Mouse (Mus musculus) neural tube, embryonic 12.5 days (tissue): ENCODE measurements around the gene Prkar1b. TPM values are rescaled to one million over a fixed set of nuclear protein-coding genes. Genes with fewer than 3 reads are reported as not detected.

Experiments used
- ATAC-seq: fragments of 200-750 bp; cut with Nextera tagmentation; 2 replicates; pipeline ENCODE4 v1.8.0; 2017; ENCODE audit warnings: low read depth, mild to moderate bottlenecking, moderate TSS enrichment, moderate library complexity; ENCODE audit not compliant: low FRiP score
- H3K27ac ChIP-seq: fragments of 300-500 bp; sonication (generic); 2 replicates; pipeline ENCODE4 v1.5.1; 2016
- H3K27me3 ChIP-seq: fragments of 300-500 bp; sonication (generic); replicated peaks from 2 replicates; pipeline ENCODE4 v1.6.1; 2016; ENCODE audit warnings: mild to moderate bottlenecking
- H3K36me3 ChIP-seq: fragments of 300-500 bp; sonication (generic); 2 replicates; pipeline ENCODE4 v1.6.1; 2016; ENCODE audit warnings: mild to moderate bottlenecking
- H3K4me1 ChIP-seq: fragments of 300-500 bp; sonication (generic); 2 replicates; pipeline ENCODE4 v1.6.1; 2016
- H3K4me2 ChIP-seq: fragments of 300-500 bp; sonication (generic); replicated peaks from 2 replicates; pipeline ENCODE4 v1.6.1; 2016; ENCODE audit warnings: mild to moderate bottlenecking
- H3K4me3 ChIP-seq: fragments of 300-500 bp; sonication (generic); 2 replicates; pipeline ENCODE4 v1.5.1; 2016
- H3K9ac ChIP-seq: fragments of 300-500 bp; sonication (generic); 2 replicates; pipeline ENCODE4 v1.6.1; 2016; ENCODE audit warnings: mild to moderate bottlenecking
- H3K9me3 ChIP-seq: fragments of 300-500 bp; sonication (generic); 2 replicates; pipeline ENCODE4 v1.6.1; 2016; ENCODE audit warnings: mild to moderate bottlenecking
- whole genome bisulfite sequencing: fragments of 180-500 bp; shearing (Covaris S2); methylation state at CpG from one replicate; pipeline ENCODE4 v1.1.7; 2016; 5-methylcytosine and 5-hydroxymethylcytosine counted together
- polyA plus RNA-seq: library from polyadenylated mRNA; unstranded; fragments of >200 nt; fragmentation: Nextera tagmentation; extraction: Ambion mirVana; gene quantifications from 2 replicates; pipeline ENCODE4 v1.2.1, GENCODE M21; 2016

The Prkar1b gene
- polyA plus RNA-seq, 1 experiment from 2014 or later: 97.4 TPM

- Histone ChIP-seq H3K4me2 (no peak overlapping the region), H3K9ac (no peak overlapping the region), H3K4me3 (no peak overlapping the region), H3K27ac (no peak overlapping the region), H3K4me1 (peaks cover 24% of the 10 kb centered on the region), H3K9me3 (no peaks in the 10 kb centered on the region), H3K36me3 (no peaks in the 10 kb centered on the region), H3K27me3 (no peaks in the 10 kb centered on the region)
- WGBS: 69% methylated on average over 2 of the region's 2 CpGs
- ATAC-seq: no peak
Observed at GRCm38 (mm10) chr5:139035171-139035570, 114.6 kb downstream of the Prkar1b start.

DNA sequence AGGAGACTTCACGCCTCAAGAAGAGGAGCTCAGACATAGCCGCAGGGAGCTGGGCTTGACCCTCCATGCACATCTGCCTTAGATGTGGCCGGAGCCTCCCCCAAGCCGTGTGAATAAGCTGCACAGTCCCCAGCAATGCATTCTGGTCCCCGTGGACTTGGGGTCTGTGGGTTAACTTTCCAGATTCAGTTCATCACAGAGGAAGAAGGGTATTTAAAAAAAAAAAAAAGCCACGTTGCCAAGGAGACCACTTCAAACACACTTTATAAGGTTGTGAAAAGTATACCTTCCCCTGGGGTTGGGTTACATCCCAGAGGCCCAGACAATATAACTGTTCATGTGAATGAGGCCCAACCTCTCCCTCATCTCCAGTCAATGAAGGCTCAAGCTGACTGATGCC is 115.1 kb downstream of the Prkar1b start:
- 48% methylated on average over 6 of the region's 6 CpGs for WGBS
- Histone ChIP-seq H3K27ac (no peak overlapping the region), H3K9ac (no peak overlapping the region), H3K4me1 (peaks cover 24% of the 10 kb centered on the region), H3K4me3 (no peak overlapping the region), H3K9me3 (no peaks in the 10 kb centered on the region), H3K36me3 (no peaks in the 10 kb centered on the region), H3K27me3 (no peaks in the 10 kb centered on the region), H3K4me2 (no peak overlapping the region)
- no peak for ATAC-seq

DNA sequence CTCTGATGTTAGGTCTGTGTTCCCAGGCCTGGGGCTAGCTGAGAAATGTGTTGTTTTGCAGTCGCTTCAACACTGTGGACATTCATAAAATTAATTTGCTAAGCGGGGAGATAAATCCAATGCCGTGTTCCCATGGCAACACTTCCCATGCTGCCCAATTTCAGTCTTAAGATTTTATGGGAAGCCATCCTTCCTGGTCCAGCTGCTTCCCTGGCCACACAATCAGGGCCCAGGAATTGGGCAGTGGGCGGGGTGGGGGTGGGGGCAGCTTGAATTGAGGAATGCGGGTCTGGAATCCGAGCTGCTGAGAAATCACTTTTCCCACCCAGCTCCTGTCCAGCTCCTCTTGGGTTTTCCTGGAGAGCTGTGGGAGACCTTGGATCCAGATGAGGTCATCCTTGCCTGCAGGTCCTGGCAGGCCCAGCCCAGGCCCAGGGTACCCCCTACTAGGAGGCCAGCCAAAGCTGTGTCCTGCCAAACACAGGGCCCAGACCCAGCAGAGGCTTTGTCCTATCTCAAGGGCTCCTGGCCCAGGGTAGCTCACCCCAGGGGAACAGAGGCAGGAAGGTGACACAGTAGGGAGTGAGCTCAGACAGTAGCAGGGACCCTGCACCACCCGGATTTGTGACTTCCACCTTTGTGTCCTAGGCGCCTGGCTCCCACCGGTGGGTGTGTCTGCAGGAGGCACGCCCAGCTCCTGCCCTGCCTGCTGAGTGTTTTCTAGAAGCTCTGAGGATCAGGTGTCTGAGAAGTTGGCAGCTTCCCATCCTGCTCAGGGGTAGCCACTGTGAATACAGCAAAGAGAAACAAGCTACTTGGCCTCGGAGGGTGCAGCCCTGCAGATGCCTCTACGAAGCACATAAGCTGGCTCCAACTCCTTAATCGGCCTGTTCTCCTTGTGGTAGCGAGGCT is 116.1 kb downstream of the Prkar1b start:
- peak; percentile 71 for ATAC-seq
- H3K4me2 ChIP-seq: 0 out of 2 replicates have a peak overlapping the region, but pooled peaks have one; percentile 3
- peaks cover 24% of the 10 kb centered on the region for H3K4me1 ChIP-seq
- H3K9me3 ChIP-seq: no peaks in the 10 kb centered on the region
- 42% methylated on average over 14 of the region's 14 CpGs for WGBS
- no peak overlapping the region for H3K4me3 ChIP-seq
- no peaks in the 10 kb centered on the region for H3K27me3 ChIP-seq
- 0 out of 2 replicates have a peak overlapping the region, but pooled peaks have one; percentile 46 for H3K27ac ChIP-seq
- H3K36me3 ChIP-seq: no peaks in the 10 kb centered on the region
- 0 out of 2 replicates have a peak overlapping the region, but pooled peaks have one; percentile 35 for H3K9ac ChIP-seq

DNA sequence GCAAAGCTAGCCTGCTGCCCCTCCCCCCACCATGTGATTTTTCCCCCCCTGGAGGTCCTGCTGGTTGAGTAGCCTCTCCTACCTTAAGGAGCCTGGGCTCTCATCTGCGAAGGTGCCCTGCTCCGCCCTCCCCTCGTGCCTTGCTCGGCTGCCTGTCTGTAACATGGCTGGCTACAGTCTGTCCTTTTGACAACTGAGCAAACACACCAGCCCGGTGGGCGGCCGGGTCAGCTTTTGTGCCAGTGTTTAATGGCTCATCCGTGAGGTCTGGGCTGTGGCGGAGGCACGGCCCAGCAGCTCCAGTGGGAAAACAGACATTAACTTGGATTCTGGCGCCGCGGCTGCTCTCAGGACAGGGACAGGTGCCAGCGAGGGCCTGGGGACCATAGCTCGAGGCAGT is 122.2 kb downstream of the Prkar1b start:
- Histone ChIP-seq H3K9ac (peak overlapping the region; percentile 35; the same call in 1 of the 2 replicates), H3K4me2 (peak overlapping the region; percentile 27)

DNA sequence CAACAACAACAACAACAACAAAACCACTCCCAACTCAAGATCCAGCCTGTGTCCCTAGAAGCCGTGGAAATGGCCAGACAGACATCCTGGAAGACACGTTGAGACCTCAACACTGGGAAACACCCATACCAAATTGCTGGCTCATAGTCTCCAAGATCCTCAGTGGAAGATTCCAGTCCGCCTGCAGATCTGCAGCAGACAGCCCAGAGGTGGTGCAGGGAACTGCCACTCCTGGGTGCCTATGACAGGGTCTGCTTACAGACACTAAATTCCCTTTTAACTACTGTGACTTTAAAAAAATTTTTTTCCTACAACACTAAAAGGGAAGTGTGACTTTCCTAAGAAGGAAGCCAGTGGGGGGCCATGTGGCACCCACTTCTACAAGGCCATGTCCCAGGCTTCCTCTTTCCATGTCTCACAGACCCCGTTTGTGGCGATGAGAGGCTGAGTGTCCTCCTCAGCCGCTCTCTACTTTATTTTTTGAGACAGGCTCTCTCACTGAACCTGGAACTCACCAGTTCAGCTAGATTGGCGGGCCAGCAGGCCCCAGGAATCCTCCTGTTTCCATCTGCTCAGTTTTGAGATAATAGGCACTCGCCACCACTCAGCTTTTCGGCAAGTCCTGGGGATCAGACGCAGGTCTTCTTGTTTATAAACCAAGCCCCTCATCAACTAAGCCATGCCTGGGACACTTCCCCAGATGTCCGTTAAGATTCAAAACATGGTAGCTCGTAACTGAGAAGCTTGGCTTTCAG is 125.3 kb downstream of the Prkar1b start:
- 77% methylated on average over 12 of the region's 12 CpGs for WGBS
- no peak overlapping the region for H3K27ac ChIP-seq
- no peaks in the 10 kb centered on the region for H3K36me3 ChIP-seq
- H3K4me1 ChIP-seq: peaks cover 14% of the 10 kb centered on the region
- no peak overlapping the region for H3K4me3 ChIP-seq
- no peaks in the 10 kb centered on the region for H3K27me3 ChIP-seq
- no peak overlapping the region for H3K9ac ChIP-seq
- no peak overlapping the region for H3K4me2 ChIP-seq
- H3K9me3 ChIP-seq: no peaks in the 10 kb centered on the region
- ATAC-seq: no peak

More for the DNA sequence above, 122.2 kb downstream of the Prkar1b start:
- Histone ChIP-seq H3K9me3 (no peaks in the 10 kb centered on the region), H3K4me1 (peaks cover 14% of the 10 kb centered on the region), H3K27ac (peak overlapping the region; percentile 46), H3K4me3 (no peak overlapping the region), H3K27me3 (no peaks in the 10 kb centered on the region), H3K36me3 (no peaks in the 10 kb centered on the region)
- ATAC-seq: peak; percentile 50
- WGBS: 6% methylated on average over 15 of the region's 15 CpGs

GRCm38 (mm10) chr5:139020595-139020994 is 129.2 kb downstream of the Prkar1b start:
- WGBS: 66% methylated on average over 6 of the region's 6 CpGs
- Histone ChIP-seq H3K4me1 (no peaks in the 10 kb centered on the region), H3K4me3 (no peak overlapping the region), H3K27me3 (no peaks in the 10 kb centered on the region), H3K9me3 (no peaks in the 10 kb centered on the region), H3K9ac (no peak overlapping the region), H3K4me2 (no peak overlapping the region), H3K36me3 (peaks cover 11% of the 10 kb centered on the region; the same call in 1 of the 2 replicates), H3K27ac (no peak overlapping the region)
- no peak for ATAC-seq

GRCm38 (mm10) chr5:139017371-139018124 is 132.3 kb downstream of the Prkar1b start:
- Histone ChIP-seq H3K4me1 (no peaks in the 10 kb centered on the region; the same call in 1 of the 2 replicates), H3K27ac (no peak overlapping the region), H3K36me3 (peaks cover 11% of the 10 kb centered on the region; the same call in 1 of the 2 replicates), H3K9me3 (no peaks in the 10 kb centered on the region), H3K27me3 (no peaks in the 10 kb centered on the region), H3K4me3 (no peak overlapping the region), H3K9ac (no peak overlapping the region), H3K4me2 (no peak overlapping the region)
- ATAC-seq: no peak
- 84% methylated on average over 15 of the region's 15 CpGs for WGBS

DNA sequence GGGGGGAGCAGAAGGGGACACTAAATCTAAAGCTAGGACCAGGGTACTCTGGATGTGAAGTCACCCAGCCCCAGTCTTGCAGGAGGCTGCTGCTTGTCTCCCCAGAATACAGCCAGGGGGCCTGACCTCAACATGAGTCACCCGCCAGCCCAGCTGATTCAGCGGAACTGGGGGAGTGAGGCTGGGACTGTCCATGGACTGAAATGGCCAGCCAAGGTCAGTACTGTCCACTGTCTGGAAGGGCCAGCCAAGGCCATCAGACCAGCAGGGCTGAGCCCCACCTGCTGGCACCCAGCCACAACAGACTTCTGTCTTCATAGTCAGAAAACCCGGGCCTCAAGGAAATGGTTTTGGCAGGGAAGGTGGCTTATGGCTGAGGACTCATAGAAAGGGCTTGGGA is 134.7 kb downstream of the Prkar1b start:
- Histone ChIP-seq H3K27ac (no peak overlapping the region), H3K9me3 (no peaks in the 10 kb centered on the region), H3K4me1 (no peaks in the 10 kb centered on the region; the same call in 1 of the 2 replicates), H3K27me3 (no peaks in the 10 kb centered on the region), H3K9ac (no peak overlapping the region), H3K36me3 (peaks cover 11% of the 10 kb centered on the region; the same call in 1 of the 2 replicates), H3K4me3 (no peak overlapping the region), H3K4me2 (no peak overlapping the region)
- ATAC-seq: no peak
- 65% methylated on average over 3 of the region's 3 CpGs for WGBS

GRCm38 (mm10) chr5:139010649-139011048 is 139.2 kb downstream of the Prkar1b start:
- Histone ChIP-seq H3K36me3 (no peaks in the 10 kb centered on the region), H3K27ac (no peak overlapping the region), H3K9me3 (no peaks in the 10 kb centered on the region), H3K4me1 (no peaks in the 10 kb centered on the region; the same call in 1 of the 2 replicates), H3K27me3 (no peaks in the 10 kb centered on the region), H3K4me3 (no peak overlapping the region), H3K9ac (no peak overlapping the region), H3K4me2 (no peak overlapping the region)
- 79% methylated on average over 2 of the region's 2 CpGs for WGBS
- no peak for ATAC-seq

GRCm38 (mm10) chr5:139007141-139007775 is 142.5 kb downstream of the Prkar1b start:
- whole genome bisulfite sequencing: 65% methylated on average over 4 of the region's 4 CpGs

GRCm38 (mm10) chr5:139004588-139004987 is 145.2 kb downstream of the Prkar1b start:
- Histone ChIP-seq H3K4me3 (no peak overlapping the region), H3K27ac (no peak overlapping the region), H3K4me2 (no peak overlapping the region), H3K27me3 (peaks cover 7% of the 10 kb centered on the region), H3K4me1 (no peaks in the 10 kb centered on the region), H3K9me3 (0 out of 2 replicates have a peak, but pooled peaks cover 6% of the 10 kb centered on the region), H3K36me3 (no peaks in the 10 kb centered on the region), H3K9ac (no peak overlapping the region)
- ATAC-seq: no peak
- WGBS: 82% methylated on average over 6 of the region's 6 CpGs

More at GRCm38 (mm10) chr5:139007141-139007775, 142.5 kb downstream of the Prkar1b start:
- Histone ChIP-seq H3K27ac (no peak overlapping the region), H3K4me3 (no peak overlapping the region), H3K36me3 (no peaks in the 10 kb centered on the region), H3K9ac (no peak overlapping the region), H3K27me3 (no peaks in the 10 kb centered on the region), H3K9me3 (no peaks in the 10 kb centered on the region), H3K4me2 (no peak overlapping the region), H3K4me1 (no peaks in the 10 kb centered on the region)
- no peak for ATAC-seq
